Mouse (Mus musculus) spleen, adult 2 months (tissue): ENCODE measurements around the gene Pcdh9. TPM values are rescaled to one million over a fixed set of nuclear protein-coding genes. Genes with fewer than 3 reads are reported as not detected.

Experiments used
- DNase-seq, 2 experiments: peaks; one replicate each; pipeline versions ENCODE4 v3.0.0 to v3.0.0-alpha.2; 2012 to 2021; ENCODE audit warnings: low spot score in 2 of 2, low read depth in 1 of 2
- H3K27ac ChIP-seq: fragments of 200-500 bp; 2 replicates; pipeline ENCODE4 v1.5.1; 2012; ENCODE audit warnings: low read length, inconsistent platforms; ENCODE audit not compliant: insufficient read depth
- H3K27me3 ChIP-seq: fragments of 200-500 bp; 2 replicates; pipeline ENCODE4 v1.6.1; 2012; ENCODE audit warnings: mild to moderate bottlenecking, moderate library complexity, low read length, inconsistent platforms; ENCODE audit not compliant: control insufficient read depth, insufficient read depth
- H3K36me3 ChIP-seq: fragments of 200-500 bp; 2 replicates; pipeline ENCODE4 v1.6.1; 2012; ENCODE audit warnings: mild to moderate bottlenecking, low read length, inconsistent platforms; ENCODE audit not compliant: control insufficient read depth, insufficient read depth
- H3K4me1 ChIP-seq: fragments of 200-500 bp; 2 replicates; pipeline ENCODE4 v1.6.1; 2011; ENCODE audit warnings: inconsistent platforms; ENCODE audit not compliant: control insufficient read depth, insufficient read depth, insufficient read length
- H3K4me3 ChIP-seq: fragments of 200-500 bp; 2 replicates; pipeline ENCODE4 v1.5.1; 2011; ENCODE audit warnings: mild to moderate bottlenecking, inconsistent platforms; ENCODE audit not compliant: insufficient read depth, insufficient read length; ENCODE audit errors: extremely low read depth
- CTCF ChIP-seq: fragments of 200-500 bp; IDR thresholded peaks from 2 replicates; pipeline ENCODE4 v1.5.1; 2011; ENCODE audit warnings: mild to moderate bottlenecking, inconsistent platforms; ENCODE audit not compliant: insufficient read depth, insufficient read length, insufficient replicate concordance; ENCODE audit errors: extremely low read depth
- POLR2A ChIP-seq: fragments of 200-500 bp; IDR thresholded peaks from 2 replicates; pipeline ENCODE4 v1.6.1; 2011; ENCODE audit warnings: low read depth, low read length, inconsistent platforms
- WGBS: fragments of 180-500 bp; shearing (Covaris S2); methylation state at CpG from one replicate; pipeline ENCODE4 v1.1.7; 2018; 5-methylcytosine and 5-hydroxymethylcytosine counted together
- polyA plus RNA-seq: library from polyadenylated mRNA; depleted of rRNA; stranded (reverse); fragments of >200 nt; gene quantifications from 2 replicates; pipeline ENCODE4 v1.2.3, GENCODE M21; 2012

The Pcdh9 gene
- polyA plus RNA-seq, 1 experiment: 0.41 TPM

- 88% methylated on average over 8 of the region's 8 CpGs for WGBS
- H3K27ac ChIP-seq: no peak overlapping the region
- no peaks in the 10 kb centered on the region for H3K27me3 ChIP-seq
- no peak overlapping the region for H3K4me3 ChIP-seq
- DNase-seq: no peak
- no peak for TF ChIP-seq CTCF
- TF ChIP-seq POLR2A: no peak
- no peaks in the 10 kb centered on the region for H3K4me1 ChIP-seq
- no peaks in the 10 kb centered on the region for H3K36me3 ChIP-seq
Measured at GRCm38 (mm10) chr14:93066732-93067410, 823.6 kb downstream of the Pcdh9 start.

- WGBS: 85% methylated on average over 5 of the region's 5 CpGs
- TF ChIP-seq CTCF (no peak), POLR2A (no peak)
- H3K27ac ChIP-seq: no peak overlapping the region
Measured at GRCm38 (mm10) chr14:93061824-93062620, 828.5 kb downstream of the Pcdh9 start.

DNA sequence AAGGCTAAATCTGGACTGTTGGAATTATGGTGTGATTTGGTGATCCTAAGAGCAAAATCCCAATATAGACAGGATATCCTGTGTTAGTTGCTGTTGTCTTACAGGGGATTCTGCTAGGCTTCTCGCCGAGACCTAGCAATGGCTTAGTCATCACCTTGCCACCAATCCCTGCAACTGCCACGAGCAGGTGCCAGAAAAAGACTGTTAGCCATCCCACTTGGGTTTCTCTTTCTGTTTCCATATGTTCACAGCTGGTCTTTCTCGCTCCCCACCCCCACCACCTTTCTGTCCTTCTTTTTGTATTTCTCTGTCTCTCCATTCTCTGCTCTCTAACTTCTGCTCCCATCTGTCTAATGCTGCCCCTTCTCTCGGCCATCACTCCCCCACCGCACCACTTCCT lies 831.7 kb downstream of the Pcdh9 start:
- Histone ChIP-seq H3K4me3 (no peak overlapping the region), H3K4me1 (no peaks in the 10 kb centered on the region), H3K27me3 (no peaks in the 10 kb centered on the region), H3K36me3 (no peaks in the 10 kb centered on the region), H3K27ac (no peak overlapping the region)
- no peak for TF ChIP-seq POLR2A
- no peak for TF ChIP-seq CTCF
- 79% methylated on average over 6 of the region's 6 CpGs for WGBS
- DNase-seq: no peak

More at GRCm38 (mm10) chr14:93061824-93062620, 828.5 kb downstream of the Pcdh9 start:
- DNase-seq: no peak
- no peaks in the 10 kb centered on the region for H3K27me3 ChIP-seq
- no peaks in the 10 kb centered on the region for H3K4me1 ChIP-seq
- no peak overlapping the region for H3K4me3 ChIP-seq
- no peaks in the 10 kb centered on the region for H3K36me3 ChIP-seq

DNA sequence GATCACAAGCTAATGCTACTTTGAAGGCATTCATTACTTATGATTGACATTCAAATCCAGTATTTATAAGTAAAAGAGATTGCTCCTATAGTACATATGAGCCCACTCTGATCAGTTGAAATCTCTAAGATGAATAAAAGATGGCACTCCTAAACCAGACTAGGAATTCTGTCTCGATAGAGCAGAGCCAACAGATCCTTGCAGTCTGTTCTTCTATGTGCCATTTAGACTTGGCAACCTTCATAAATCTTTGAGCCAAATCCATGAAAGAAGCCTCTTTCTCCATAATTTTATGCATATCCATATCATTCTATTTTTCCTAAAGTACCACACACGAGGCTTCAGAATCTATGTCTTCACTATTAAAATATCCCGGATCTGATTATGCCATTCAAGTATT lies 834.5 kb downstream of the Pcdh9 start:
- no peak overlapping the region for H3K4me3 ChIP-seq
- no peak for TF ChIP-seq CTCF
- no peak for TF ChIP-seq POLR2A
- no peaks in the 10 kb centered on the region for H3K4me1 ChIP-seq
- WGBS: 76% methylated on average over 3 of the region's 3 CpGs
- no peak overlapping the region for H3K27ac ChIP-seq
- no peaks in the 10 kb centered on the region for H3K27me3 ChIP-seq
- H3K36me3 ChIP-seq: no peaks in the 10 kb centered on the region
- no peak for DNase-seq

DNA sequence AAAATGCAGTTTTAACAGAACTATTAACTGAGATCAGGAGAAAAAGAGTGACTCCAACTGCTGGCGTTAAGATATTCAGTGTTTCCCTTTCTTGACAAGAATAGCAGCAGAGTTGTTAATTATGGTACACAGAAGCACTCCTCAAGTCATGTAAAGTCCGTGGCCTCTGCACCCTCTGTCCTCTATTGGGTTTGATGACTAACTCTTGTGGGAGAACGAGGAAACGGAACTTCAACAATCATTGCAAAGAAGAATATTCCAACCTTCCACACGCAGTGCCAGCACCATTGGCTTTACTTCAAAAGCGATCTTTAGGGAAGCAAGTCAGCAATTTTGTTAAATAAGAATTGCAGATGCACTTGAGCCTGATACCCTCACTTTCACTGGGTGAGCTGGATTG lies 849.9 kb downstream of the Pcdh9 start:
- H3K36me3 ChIP-seq: no peaks in the 10 kb centered on the region
- H3K4me3 ChIP-seq: no peak overlapping the region
- no peak overlapping the region for H3K27ac ChIP-seq
- TF ChIP-seq CTCF (no peak), POLR2A (no peak)
- H3K27me3 ChIP-seq: no peaks in the 10 kb centered on the region
- no peaks in the 10 kb centered on the region for H3K4me1 ChIP-seq
- DNase-seq: no peak
- WGBS: 66% methylated on average over 6 of the region's 6 CpGs

GRCm38 (mm10) chr14:93039326-93040221 lies 850.9 kb downstream of the Pcdh9 start:
- DNase-seq: no peak
- 73% methylated on average over 8 of the region's 8 CpGs for WGBS
- H3K27ac ChIP-seq: no peak overlapping the region
- H3K27me3 ChIP-seq: no peaks in the 10 kb centered on the region
- TF ChIP-seq POLR2A (no peak), CTCF (no peak)
- H3K36me3 ChIP-seq: no peaks in the 10 kb centered on the region
- no peak overlapping the region for H3K4me3 ChIP-seq
- H3K4me1 ChIP-seq: no peaks in the 10 kb centered on the region
